Mouse (Mus musculus) kidney, adult 2 months (tissue): ENCODE results near the gene Flcn.

Experiments used
- CTCF ChIP-seq: fragments of 200-500 bp; conservative IDR thresholded peaks from 2 replicates; pipeline ENCODE4 v1.5.1; 2011; ENCODE audit warnings: low read depth, mild to moderate bottlenecking, control low read depth, low read length, moderate library complexity, mixed read lengths; ENCODE audit not compliant: insufficient read depth, insufficient read length
- POLR2A ChIP-seq: fragments of 200-500 bp; IDR thresholded peaks from one replicate; pipeline ENCODE4 v1.6.1; 2011; ENCODE audit warnings: low read depth, low read length, control low read depth

- no peak for TF ChIP-seq POLR2A
- no peak for TF ChIP-seq CTCF
Measured at GRCm38 (mm10) chr11:59852865-59853264, 43.0 kb upstream of the Flcn start.
